Mouse (Mus musculus) spleen, embryonic (tissue): ENCODE results near the gene Ttc25.

Experiments
- CTCF ChIA-PET: fragments of 350-600 bp; sonication (Branson Sonifier 250); formaldehyde crosslinking; loops from one replicate; lab custom pipeline; 2022; lab: Charles Lee

The Ttc25 gene

GRCm38 (mm10) chr11:100598074-100598473 lies 52.7 kb downstream of the Ttc25 start:
- CTCF ChIA-PET, result no interaction called here

GRCm38 (mm10) chr11:100601372-100601771 lies 56.0 kb downstream of the Ttc25 start:
- CTCF ChIA-PET, result interaction anchor here (0.9 to 1.0 kb wide), 2 partner anchors 22 to 30 kb away, joined by 3 to 5 read pairs; no protein-coding TSS in a partner anchor

GRCm38 (mm10) chr11:100603155-100603554 lies 57.7 kb downstream of the Ttc25 start:
- CTCF ChIA-PET, result interaction anchor here (1.0 kb wide), 1 partner anchor 96 kb away, joined by 3 read pairs; no protein-coding TSS in a partner anchor

GRCm38 (mm10) chr11:100603813-100604212 lies 58.4 kb downstream of the Ttc25 start:
- CTCF ChIA-PET, result interaction anchor here (1.0 kb wide), 1 partner anchor 95 kb away, joined by 3 read pairs; no protein-coding TSS in a partner anchor

- CTCF ChIA-PET, result interaction anchor here (1.0 kb wide), 1 partner anchor 94 kb away, joined by 3 read pairs; no protein-coding TSS in a partner anchor
Measured at GRCm38 (mm10) chr11:100604321-100605005, 59.1 kb downstream of the Ttc25 start.

GRCm38 (mm10) chr11:100605451-100605850 lies 60.0 kb downstream of the Ttc25 start:
- CTCF ChIA-PET, result interaction anchor here (1.5 kb wide), 1 partner anchor 18 kb away, joined by 3 read pairs; no protein-coding TSS in a partner anchor

GRCm38 (mm10) chr11:100607121-100607520 lies 61.7 kb downstream of the Ttc25 start:
- CTCF ChIA-PET, result interaction anchor here (0.5 to 0.9 kb wide), 3 partner anchors 11 to 37 kb away, joined by 3 to 10 read pairs (median 5); no protein-coding TSS in a partner anchor

GRCm38 (mm10) chr11:100608796-100609195 lies 63.4 kb downstream of the Ttc25 start:
- CTCF ChIA-PET, result interaction anchor here (0.6 kb wide), 2 partner anchors 12 to 212 kb away, joined by 10 to 14 read pairs; no protein-coding TSS in a partner anchor

- CTCF ChIA-PET, result no interaction called here
Measured at GRCm38 (mm10) chr11:100609355-100609996, 64.1 kb downstream of the Ttc25 start.

GRCm38 (mm10) chr11:100609997-100610680 lies 64.7 kb downstream of the Ttc25 start:
- CTCF ChIA-PET, result no interaction called here

GRCm38 (mm10) chr11:100611627-100612026 lies 66.2 kb downstream of the Ttc25 start:
- CTCF ChIA-PET, result interaction anchor here (0.5 to 0.6 kb wide), 2 partner anchors 12 to 96 kb away, joined by 3 read pairs; no protein-coding TSS in a partner anchor

GRCm38 (mm10) chr11:100613241-100613640 lies 67.8 kb downstream of the Ttc25 start:
- CTCF ChIA-PET, result no interaction called here

- CTCF ChIA-PET, result interaction anchor here (0.7 kb wide), 2 partner anchors 11 to 384 kb away, joined by 5 read pairs; no protein-coding TSS in a partner anchor
Measured at GRCm38 (mm10) chr11:100616332-100616731, 70.9 kb downstream of the Ttc25 start.

- CTCF ChIA-PET, result interaction anchor here (0.7 kb wide), 2 partner anchors 10 to 383 kb away, joined by 5 read pairs; no protein-coding TSS in a partner anchor
Measured at GRCm38 (mm10) chr11:100616836-100617235, 71.4 kb downstream of the Ttc25 start.

GRCm38 (mm10) chr11:100617480-100617879 lies 72.1 kb downstream of the Ttc25 start:
- CTCF ChIA-PET, result interaction anchor here (1.0 to 1.1 kb wide), 2 partner anchors 11 to 95 kb away, joined by 3 to 10 read pairs; no protein-coding TSS in a partner anchor

GRCm38 (mm10) chr11:100618761-100619484 lies 73.5 kb downstream of the Ttc25 start, which contains the start of gene Nkiras2:
Gene Nkiras2 (plus strand): TSS chr11:100619244.
- CTCF ChIA-PET, result interaction anchor here (0.6 to 1.4 kb wide), 6 partner anchors 41 to 308 kb away, joined by 3 to 9 read pairs (median 3); no protein-coding TSS in a partner anchor

GRCm38 (mm10) chr11:100619485-100619975 lies 74.1 kb downstream of the Ttc25 start:
- CTCF ChIA-PET, result interaction anchor here (0.6 to 1.4 kb wide), 6 partner anchors 31 to 308 kb away, joined by 3 to 9 read pairs (median 3); no protein-coding TSS in a partner anchor

- CTCF ChIA-PET, result interaction anchor here (0.7 to 1.4 kb wide), 5 partner anchors 11 to 307 kb away, joined by 3 to 14 read pairs (median 3); no protein-coding TSS in a partner anchor
Measured at GRCm38 (mm10) chr11:100619982-100620381, 74.6 kb downstream of the Ttc25 start, which contains the start of gene Dnajc7. Gene Dnajc7 (minus strand): TSS chr11:100620168.
